Mouse (Mus musculus): ENCODE results near the gene Galnt4.

DNA sequence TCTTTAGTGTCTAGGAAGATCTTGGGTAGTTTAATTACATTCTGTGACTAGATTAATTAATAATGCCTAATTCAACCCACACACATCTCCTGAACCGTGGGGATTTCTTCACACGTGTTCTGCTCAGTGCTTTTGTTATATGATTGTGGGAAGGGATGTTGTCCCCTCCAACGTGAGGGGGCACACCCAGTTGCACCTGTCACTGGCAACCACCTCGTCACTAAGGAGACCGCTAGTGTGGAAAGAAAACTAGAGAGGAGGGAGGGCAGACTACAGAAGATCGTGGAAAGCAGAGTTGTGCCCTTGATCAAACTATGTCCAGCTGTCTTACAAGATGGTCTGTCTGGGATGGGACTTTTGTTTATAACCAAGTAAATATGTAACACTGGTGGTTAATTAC is 21.9 kb upstream of the Galnt4 start:
- no peak for TF ChIP-seq CTCF (IDR thresholded peaks at IDR 0.05; ENCODE audit: low read depth, low read length)
- TF ChIP-seq POLR2A (IDR thresholded peaks at IDR 0.05; ENCODE audit: borderline replicate concordance, low read depth, low read length), result no peak
